Mouse (Mus musculus) hindbrain, embryonic 16.5 days (tissue): ENCODE measurements around the gene Nxpe2. TPM values are rescaled to one million over a fixed set of nuclear protein-coding genes. Genes with fewer than 3 reads are reported as not detected.

ENCODE experiments used
- ATAC-seq: fragments of 200-750 bp; cut with Nextera tagmentation; 2 replicates; pipeline ENCODE4 v1.8.0; 2017; ENCODE audit warnings: moderate TSS enrichment, moderate library complexity
- H3K27ac ChIP-seq: fragments of 300-500 bp; sonication (generic); 2 replicates; pipeline ENCODE4 v1.5.1; 2014; ENCODE audit warnings: low read depth, mild to moderate bottlenecking, control low read depth, low read length, moderate library complexity
- H3K27me3 ChIP-seq: fragments of 300-500 bp; sonication (generic); replicated peaks from 2 replicates; pipeline ENCODE4 v1.6.1; 2014; ENCODE audit warnings: low read length; ENCODE audit not compliant: control insufficient read depth, insufficient read depth
- H3K36me3 ChIP-seq: fragments of 300-500 bp; sonication (generic); 2 replicates; pipeline ENCODE4 v1.6.1; 2014; ENCODE audit warnings: mild to moderate bottlenecking, low read length, moderate library complexity, mixed read lengths; ENCODE audit not compliant: control insufficient read depth, insufficient read depth
- H3K4me1 ChIP-seq: fragments of 300-500 bp; sonication (generic); 2 replicates; pipeline ENCODE4 v1.6.1; 2014; ENCODE audit warnings: low read depth, low read length; ENCODE audit not compliant: control insufficient read depth, insufficient read depth
- H3K4me2 ChIP-seq: fragments of 300-500 bp; sonication (generic); 2 replicates; pipeline ENCODE4 v1.6.1; 2014; ENCODE audit warnings: mild to moderate bottlenecking, low read length, control low read depth, moderate library complexity
- H3K4me3 ChIP-seq: fragments of 300-500 bp; sonication (generic); 2 replicates; pipeline ENCODE4 v1.5.1; 2014; ENCODE audit warnings: mild to moderate bottlenecking, low read length, control low read depth, moderate library complexity
- H3K9ac ChIP-seq: fragments of 300-500 bp; sonication (generic); 2 replicates; pipeline ENCODE4 v1.6.1; 2014; ENCODE audit warnings: low read depth, mild to moderate bottlenecking, control low read depth, low read length, moderate library complexity
- H3K9me3 ChIP-seq: fragments of 300-500 bp; sonication (generic); 2 replicates; pipeline ENCODE4 v1.6.1; 2014; ENCODE audit warnings: mild to moderate bottlenecking, low read length, moderate library complexity; ENCODE audit not compliant: control insufficient read depth
- WGBS: fragments of 180-500 bp; shearing (Covaris S2); extraction: QIAGEN DNeasy Blood & Tissue Kit; methylation state at CpG from one replicate; pipeline ENCODE4 v1.1.7; 2014; 5-methylcytosine and 5-hydroxymethylcytosine counted together
- polyA plus RNA-seq: library from polyadenylated mRNA; unstranded; fragments of >200 nt; fragmentation: Nextera tagmentation; extraction: Ambion mirVana; gene quantifications from 2 replicates; pipeline ENCODE4 v1.2.1, GENCODE M21; 2015

Gene Nxpe2
- 0.45 and 0.71 TPM in 2 replicates for polyA plus RNA-seq

- H3K9me3 ChIP-seq, result no peaks in the 10 kb centered on the region
- ATAC-seq, result no peak
- H3K27ac ChIP-seq, result no peak within 1 kb of the TSS
- H3K4me2 ChIP-seq, result no peak within 1 kb of the TSS
- H3K27me3 ChIP-seq, result no peaks in the 10 kb centered on the region
- H3K36me3 ChIP-seq, result no peaks in the 10 kb centered on the region
- no peak within 1 kb of the TSS for H3K4me3 ChIP-seq
- H3K9ac ChIP-seq, result no peak within 1 kb of the TSS
- no peaks in the 10 kb centered on the region for H3K4me1 ChIP-seq
- 54% methylated on average over 2 of the region's 2 CpGs for WGBS
These were observed at the start of gene Nxpe2 for GRCm38 (mm10) chr9:48353148-48353698. TSS of gene Nxpe2 (minus strand) at chr9:48353454.

- Histone ChIP-seq H3K27ac (no peak overlapping the region), H3K4me1 (no peaks in the 10 kb centered on the region), H3K9me3 (no peaks in the 10 kb centered on the region), H3K36me3 (no peaks in the 10 kb centered on the region), H3K4me2 (no peak overlapping the region), H3K9ac (no peak overlapping the region), H3K4me3 (no peak overlapping the region), H3K27me3 (no peaks in the 10 kb centered on the region)
- ATAC-seq, result no peak
- 82% methylated on average over 3 of the region's 3 CpGs for WGBS
These were observed 36.7 kb upstream of the Nxpe2 start for GRCm38 (mm10) chr9:48389983-48390382.

- Histone ChIP-seq H3K4me2 (no peak overlapping the region), H3K4me3 (no peak overlapping the region), H3K9ac (no peak overlapping the region), H3K27ac (no peak overlapping the region), H3K27me3 (no peaks in the 10 kb centered on the region), H3K9me3 (no peaks in the 10 kb centered on the region), H3K36me3 (no peaks in the 10 kb centered on the region), H3K4me1 (no peaks in the 10 kb centered on the region)
- WGBS, result 79% methylated on average over 4 of the region's 4 CpGs
- no peak for ATAC-seq
These were observed 35.2 kb upstream of the Nxpe2 start for GRCm38 (mm10) chr9:48388451-48388850.

- H3K27ac ChIP-seq, result no peak overlapping the region
- ATAC-seq, result no peak
- no peak overlapping the region for H3K4me2 ChIP-seq
- H3K9ac ChIP-seq, result no peak overlapping the region
- no peak overlapping the region for H3K4me3 ChIP-seq
- no peaks in the 10 kb centered on the region for H3K27me3 ChIP-seq
- WGBS, result 77% methylated on average over 2 of the region's 2 CpGs
- no peaks in the 10 kb centered on the region for H3K9me3 ChIP-seq
- no peaks in the 10 kb centered on the region for H3K4me1 ChIP-seq
- no peaks in the 10 kb centered on the region for H3K36me3 ChIP-seq
These were observed 21.1 kb upstream of the Nxpe2 start for GRCm38 (mm10) chr9:48374357-48374756.

GRCm38 (mm10) chr9:48373232-48373878 lies 20.1 kb upstream of the Nxpe2 start:
- Histone ChIP-seq H3K9ac (no peak overlapping the region), H3K4me1 (no peaks in the 10 kb centered on the region), H3K36me3 (no peaks in the 10 kb centered on the region), H3K27me3 (no peaks in the 10 kb centered on the region), H3K27ac (no peak overlapping the region), H3K4me3 (no peak overlapping the region), H3K4me2 (no peak overlapping the region), H3K9me3 (no peaks in the 10 kb centered on the region)
- ATAC-seq, result no peak
- WGBS, result 78% methylated on average over 4 of the region's 4 CpGs

- no peak overlapping the region for H3K4me3 ChIP-seq
- 90% methylated on average over 6 of the region's 6 CpGs for WGBS
These were observed 9.5 kb upstream of the Nxpe2 start for GRCm38 (mm10) chr9:48362743-48363142.

GRCm38 (mm10) chr9:48361815-48362631 lies 8.8 kb upstream of the Nxpe2 start:
- no peaks in the 10 kb centered on the region for H3K9me3 ChIP-seq
- no peak overlapping the region for H3K4me2 ChIP-seq
- no peak for ATAC-seq
- 72% methylated on average over 14 of the region's 14 CpGs for WGBS
- no peak overlapping the region for H3K4me3 ChIP-seq
- H3K27me3 ChIP-seq, result no peaks in the 10 kb centered on the region
- H3K9ac ChIP-seq, result no peak overlapping the region
- H3K36me3 ChIP-seq, result no peaks in the 10 kb centered on the region
- no peak overlapping the region for H3K27ac ChIP-seq
- no peaks in the 10 kb centered on the region for H3K4me1 ChIP-seq

More at GRCm38 (mm10) chr9:48362743-48363142, 9.5 kb upstream of the Nxpe2 start:
- Histone ChIP-seq H3K9ac (no peak overlapping the region), H3K27ac (no peak overlapping the region), H3K36me3 (no peaks in the 10 kb centered on the region), H3K4me1 (no peaks in the 10 kb centered on the region), H3K9me3 (no peaks in the 10 kb centered on the region), H3K4me2 (no peak overlapping the region), H3K27me3 (no peaks in the 10 kb centered on the region)
- no peak for ATAC-seq

- ATAC-seq, result no peak
- H3K27me3 ChIP-seq, result no peaks in the 10 kb centered on the region
- H3K9me3 ChIP-seq, result no peaks in the 10 kb centered on the region
- H3K4me1 ChIP-seq, result no peaks in the 10 kb centered on the region
- H3K4me2 ChIP-seq, result no peak overlapping the region
- H3K4me3 ChIP-seq, result no peak overlapping the region
- no peaks in the 10 kb centered on the region for H3K36me3 ChIP-seq
- WGBS, result 78% methylated on average over 4 of the region's 4 CpGs
- H3K9ac ChIP-seq, result no peak overlapping the region
- no peak overlapping the region for H3K27ac ChIP-seq
These were observed 7.6 kb upstream of the Nxpe2 start for GRCm38 (mm10) chr9:48360826-48361225.

GRCm38 (mm10) chr9:48357097-48357496 lies 3.8 kb upstream of the Nxpe2 start:
- Histone ChIP-seq H3K4me3 (no peak overlapping the region), H3K4me2 (no peak overlapping the region), H3K27me3 (no peaks in the 10 kb centered on the region), H3K4me1 (no peaks in the 10 kb centered on the region), H3K27ac (no peak overlapping the region), H3K9me3 (no peaks in the 10 kb centered on the region), H3K9ac (no peak overlapping the region), H3K36me3 (no peaks in the 10 kb centered on the region)
- 87% methylated on average over 3 of the region's 3 CpGs for WGBS
- no peak for ATAC-seq
